ENCODE assay signal across 9 mouse cellular contexts in the genomic region with DNA sequence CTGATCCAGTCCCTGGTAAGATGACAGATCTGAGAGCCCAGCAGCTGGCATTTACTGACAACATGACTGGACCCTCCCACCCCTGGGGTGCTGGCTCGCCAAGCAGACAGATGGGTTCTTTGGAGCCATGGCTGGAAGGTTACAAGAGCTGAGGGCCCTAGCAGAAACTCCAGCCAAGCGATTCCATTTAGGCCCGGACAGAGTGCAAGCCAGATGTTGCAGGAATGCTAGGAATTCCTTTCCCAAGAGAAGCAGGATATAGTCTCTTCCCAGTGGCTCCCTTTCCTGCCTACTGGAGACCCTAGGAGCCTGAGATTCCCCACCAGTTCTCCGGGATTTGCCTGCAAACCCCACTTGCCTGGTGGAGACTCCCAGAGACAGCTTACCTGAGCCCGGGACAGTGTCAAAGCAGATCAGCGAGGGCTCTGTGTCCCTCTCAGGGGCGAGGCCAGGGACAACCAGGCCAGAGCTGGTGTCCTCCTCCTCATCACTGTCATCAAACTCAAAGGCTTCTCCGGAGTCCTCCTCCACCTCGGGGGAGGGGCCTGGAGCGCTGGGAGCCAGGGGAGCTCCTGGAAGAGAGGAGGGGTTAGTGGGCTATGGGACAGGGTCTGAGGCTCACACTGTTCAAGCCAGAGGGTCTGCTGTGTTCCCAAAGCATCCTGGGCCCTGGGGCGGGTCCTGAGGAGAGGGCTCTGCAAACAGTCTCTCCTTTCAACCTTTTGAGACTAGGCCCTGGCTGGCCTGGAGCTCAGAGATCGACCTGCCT. TPM values are rescaled to one million over a fixed set of nuclear protein-coding genes. Genes with fewer than 3 reads are reported as not detected.
DNase-seq lines count a peak whose midpoint lies in the region; ATAC-seq and TF ChIP-seq lines count a peak whose summit lies in the region.
"Had no signal": no experiment of that assay in that cellular context is flagged by ENCODE, and none has a peak within 500 bp of the region (broad histone marks: within the 10 kb centered on the region; RNA-seq: fewer than 3 reads in every experiment).

No protein-coding gene starts in this region.

- no peak for TF ChIP-seq CTCF in kidney, adult 2 months (conservative IDR thresholded peaks at IDR 0.05; ENCODE audit: insufficient read depth, insufficient read length, low read depth, low read length)

- no peak for TF ChIP-seq POLR2A in kidney, adult 2 months (IDR thresholded peaks at IDR 0.05; ENCODE audit: low read depth, low read length)

- DNase-seq in kidney, adult 2 months, result peak; percentile 33
- no peak for DNase-seq in kidney, adult 8-10 months
- peak; percentile 12 for DNase-seq in adipocyte (ENCODE audit: low spot score)
- peak; percentile 69 for DNase-seq in lung, postnatal 10 days
- no peak for DNase-seq in left cerebral cortex, postnatal 10 days (ENCODE audit: extremely low spot score in 1 of 2, low spot score in 2 of 2)
- no peak for DNase-seq in retina, postnatal 1 day
- DNase-seq in layer of hippocampus, postnatal 14 days (ENCODE audit: low spot score in 2 of 2), result no peak
- DNase-seq: cerebellum, adult 18-20 months had no signal

- no peaks in the 10 kb centered on the region for H3K36me3 ChIP-seq in kidney, adult 2 months (ENCODE audit: control insufficient read depth, insufficient read depth, low read length)
- H3K36me3 ChIP-seq in heart, embryonic 16.5 days (ENCODE audit: control insufficient read depth, insufficient read depth), result no peaks in the 10 kb centered on the region; the same call in 1 of the 2 replicates

- H3K4me2 ChIP-seq in heart, embryonic 16.5 days (ENCODE audit: low read depth, low read length), result peak overlapping the region; percentile 14; the same call in 1 of the 2 replicates

- WGBS in kidney, adult 2 months, result 42% methylated on average over 12 of the region's 12 CpGs
- 28% methylated on average over 12 of the region's 12 CpGs for WGBS in heart, embryonic 16.5 days

- H3K27me3 ChIP-seq in kidney, adult 2 months (replicated peaks; ENCODE audit: control insufficient read depth, insufficient read depth, low read length), result no peaks in the 10 kb centered on the region
- no peaks in the 10 kb centered on the region for H3K27me3 ChIP-seq in heart, embryonic 16.5 days (ENCODE audit: control insufficient read depth, insufficient read depth, low read length)

- H3K9ac ChIP-seq in heart, embryonic 16.5 days (ENCODE audit: low read length), result peak overlapping the region; percentile 51

- intact Hi-C loops in left cerebral cortex, postnatal 10 days (cut with DNase I), result no loop called here

- 0 out of 2 replicates have a peak overlapping the region, but pooled peaks have one; percentile 29 for H3K27ac ChIP-seq in kidney, adult 2 months (ENCODE audit: insufficient read depth, low read depth, low read length)
- H3K27ac ChIP-seq in heart, embryonic 16.5 days (ENCODE audit: low read length), result peak overlapping the region; percentile 66

- no peak overlapping the region for H3K4me3 ChIP-seq in kidney, adult 2 months (ENCODE audit: insufficient read depth, low read depth, low read length)
- no peak overlapping the region for H3K4me3 ChIP-seq in heart, embryonic 16.5 days (ENCODE audit: low read length)

- H3K9me3 ChIP-seq in heart, embryonic 16.5 days (replicated peaks; ENCODE audit: control insufficient read depth, low read length), result no peaks in the 10 kb centered on the region

- peaks cover 5% of the 10 kb centered on the region for H3K4me1 ChIP-seq in kidney, adult 2 months (ENCODE audit: control insufficient read depth, insufficient read depth, low read length)
- H3K4me1 ChIP-seq in heart, embryonic 16.5 days (ENCODE audit: control insufficient read depth, insufficient read depth, low read length), result peaks cover 19% of the 10 kb centered on the region

- 0 out of 2 replicates have a peak, but pooled peaks have one; percentile 8 for ATAC-seq in heart, embryonic 16.5 days (replicated peaks; ENCODE audit: extremely low read depth, insufficient read depth, low FRiP score)

RNA-seq across cellular contexts. Expression of a gene that starts 54.8 kb away (rescaled TPM):
- 42.0 and 56.2 TPM in 2 replicates for polyA plus RNA-seq in kidney, adult 2 months (2012; rRNA removed)
- polyA plus RNA-seq in heart, embryonic 16.5 days (2015; fragmentation: Nextera tagmentation; extraction: Ambion mirVana), result 18.6 TPM in 2 replicates
- 10 to 100 TPM; 47.9 to 51.6 TPM for total RNA-seq in left cerebral cortex, postnatal 10 days (2021)
- 10 to 100 TPM; 48.8 to 50.8 TPM for total RNA-seq in layer of hippocampus, postnatal 14 days (2021)

Comparison
In these comparisons a context has a peak if more than half of its experiments do, and no peak if none do; other contexts are left out.
1. DNase-seq: peak in kidney, adult 2 months (single experiment), adipocyte (single experiment) and lung, postnatal 10 days (single experiment); none in kidney, adult 8-10 months (0 of 2), left cerebral cortex, postnatal 10 days (0 of 2), retina, postnatal 1 day (single experiment) and layer of hippocampus, postnatal 14 days (0 of 2).